Mouse (Mus musculus) cerebellum, postnatal 10 days (tissue): ENCODE data around the gene Tbx20.

Experiments
- DNase-seq, 2 experiments: peaks; one replicate each; pipeline ENCODE4 v3.0.0; 2021; ENCODE audit warnings: mixed read lengths in 2 of 2

The Tbx20 gene

GRCm38 (mm10) chr9:24774160-24774969, at the start of gene Tbx20:
Gene Tbx20 (minus strand): TSS chr9:24774303.
- peak in 1 of 2 experiments; percentile 51 for DNase-seq

GRCm38 (mm10) chr9:24818511-24818910, 44.4 kb upstream of the Tbx20 start:
- no peak for DNase-seq

DNA sequence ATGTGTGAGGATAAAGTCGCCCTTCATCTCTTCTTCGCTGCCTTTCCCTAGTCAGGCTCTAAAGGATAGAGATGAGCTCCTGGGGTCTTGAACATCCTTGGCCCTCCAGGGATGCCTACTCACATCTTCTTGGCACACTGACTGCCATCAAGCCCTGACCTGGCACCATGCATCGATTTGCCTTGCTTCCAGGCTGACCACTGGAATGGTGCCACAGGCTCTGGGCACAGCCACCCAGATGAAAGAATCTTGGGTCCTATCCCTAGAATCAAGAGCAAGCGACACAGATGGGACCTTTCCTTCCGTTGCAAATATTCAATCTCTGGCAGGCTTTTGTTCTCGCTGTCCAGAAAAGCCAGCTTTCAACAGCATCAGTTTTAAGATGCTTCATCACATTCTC, 38.4 kb upstream of the Tbx20 start:
- DNase-seq = peak; percentile 68 to 75

DNA sequence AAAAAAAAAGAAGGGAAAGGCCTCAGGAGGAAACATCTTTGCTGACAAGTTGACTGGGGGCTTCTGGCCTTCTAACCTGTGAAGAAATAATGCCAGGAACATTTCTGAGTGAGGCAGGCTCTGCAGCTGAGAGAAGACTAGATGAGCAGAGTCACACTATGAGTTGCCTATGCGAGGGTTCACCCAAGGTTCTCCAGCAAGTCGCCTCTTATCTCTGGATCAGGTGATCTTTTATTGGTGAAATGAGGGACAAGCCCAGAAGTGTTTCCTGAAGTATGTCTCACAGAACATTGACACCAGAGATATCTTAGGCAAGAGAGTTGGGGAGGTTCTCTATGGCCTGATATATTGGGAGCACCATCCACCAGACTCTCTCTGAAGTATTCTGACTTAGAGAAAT, 18.0 kb upstream of the Tbx20 start:
- DNase-seq = no peak

DNA sequence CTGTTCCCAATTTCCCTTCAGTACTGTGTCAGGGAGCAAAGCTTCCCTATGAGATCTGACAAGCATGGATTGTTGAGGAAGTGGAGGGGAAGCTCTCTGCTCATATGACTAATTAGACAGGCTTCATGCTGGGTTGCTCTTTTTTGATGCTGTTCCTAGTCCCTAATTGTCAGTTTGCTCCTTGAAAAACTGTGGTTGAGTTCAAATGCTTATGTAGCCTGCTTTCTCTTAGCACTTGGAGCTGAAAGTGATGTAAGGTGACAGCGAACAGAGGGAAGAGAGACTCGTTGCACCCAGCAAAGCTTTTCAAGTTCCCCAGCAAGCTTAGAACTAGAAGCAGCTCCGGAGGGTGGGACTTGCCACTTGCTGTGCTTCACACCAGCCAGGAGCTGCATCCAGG, 15.3 kb upstream of the Tbx20 start:
- no peak for DNase-seq

DNA sequence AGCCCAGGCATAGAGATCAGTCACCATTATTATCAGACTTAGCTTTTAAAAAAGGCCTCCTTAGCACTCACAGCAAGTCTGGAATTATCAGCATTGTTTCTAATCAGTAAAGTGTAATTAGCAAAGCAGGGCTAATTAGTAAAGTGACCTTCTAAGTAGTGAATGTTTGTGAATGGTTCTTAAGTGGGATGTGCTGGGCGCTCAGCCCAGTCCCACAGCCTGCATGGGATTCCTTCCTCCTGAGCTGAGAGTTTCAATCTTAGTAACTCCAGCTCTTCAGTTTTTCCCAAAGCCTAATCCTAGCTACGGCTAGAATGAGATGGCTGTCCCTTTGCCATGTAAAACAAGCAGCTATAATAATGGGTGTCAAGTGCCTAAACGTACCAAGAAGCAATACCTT, 8.2 kb upstream of the Tbx20 start:
- no peak for DNase-seq

- DNase-seq = peak; percentile 34 to 35
Observed at GRCm38 (mm10) chr9:24780929-24781441, 6.9 kb upstream of the Tbx20 start.

DNA sequence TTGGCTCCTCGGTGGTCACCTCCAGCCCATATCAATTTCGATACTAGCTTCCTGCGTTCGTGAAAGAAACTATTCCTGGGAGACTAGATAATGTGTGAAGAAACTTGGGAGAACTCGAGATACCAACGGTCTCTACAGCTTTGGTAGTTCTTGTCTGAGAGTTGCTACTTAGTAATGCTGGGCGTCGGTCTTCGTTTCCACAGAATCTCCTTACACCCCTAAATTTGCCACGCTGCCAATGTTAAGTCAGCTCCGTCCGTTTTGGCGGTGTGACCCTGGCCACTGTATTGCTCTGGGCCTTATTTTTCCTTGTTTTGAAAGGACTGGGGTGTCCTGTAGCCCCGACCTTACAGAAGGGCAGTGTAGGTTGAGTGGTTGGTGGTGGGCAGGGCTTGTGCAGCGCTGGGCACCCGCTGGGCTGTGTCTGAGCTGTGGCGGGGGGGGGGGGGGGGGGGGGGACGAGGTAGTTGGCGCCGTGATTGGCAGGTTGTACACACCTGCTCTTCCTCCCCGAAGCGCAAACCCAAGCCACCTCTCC, 6.4 kb upstream of the Tbx20 start:
- DNase-seq = peak in 1 of 2 experiments; percentile 15

DNA sequence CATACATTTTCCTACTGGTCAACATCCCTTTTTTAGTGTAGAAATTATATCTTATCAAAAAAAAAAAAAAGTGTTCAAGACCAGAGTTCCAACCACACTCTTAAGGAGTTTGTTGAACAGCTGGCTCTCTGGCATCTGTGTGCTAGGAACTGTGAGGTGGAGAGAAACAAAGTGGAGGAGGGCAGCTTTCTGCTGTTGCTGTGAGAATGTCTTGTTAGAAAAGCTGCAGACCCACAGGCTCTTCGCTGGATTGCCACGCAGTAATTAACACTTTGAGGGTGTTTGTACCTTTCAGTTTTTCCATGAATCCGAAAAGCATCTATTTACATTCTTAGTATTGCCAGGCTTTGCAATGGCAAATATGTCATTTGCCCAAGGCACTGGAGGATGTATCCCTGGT, 5.9 kb upstream of the Tbx20 start:
- DNase-seq = peak in 1 of 2 experiments; percentile 18

DNA sequence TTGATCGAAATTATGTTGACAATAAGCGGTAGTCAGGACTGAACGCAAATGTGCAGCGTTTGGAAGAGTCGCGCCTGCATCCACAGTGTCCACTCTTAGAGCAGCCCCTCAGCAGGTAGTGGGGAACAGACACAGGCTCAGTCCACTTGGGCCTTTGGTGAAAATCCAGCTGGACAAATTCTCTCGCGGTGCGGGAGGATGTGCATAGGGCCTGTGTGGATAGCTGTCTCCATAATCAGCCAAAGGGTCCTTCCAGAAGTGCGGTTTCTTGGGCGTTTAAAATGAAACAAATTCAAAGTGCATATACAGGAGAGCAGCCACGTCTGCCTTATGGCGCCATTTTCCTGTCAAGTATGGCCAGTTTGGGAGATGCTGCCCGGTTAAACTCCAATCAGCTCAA, 4.5 kb upstream of the Tbx20 start:
- no peak for DNase-seq

- DNase-seq = peak; percentile 33 to 52
Observed at GRCm38 (mm10) chr9:24777961-24778360, 3.9 kb upstream of the Tbx20 start.

DNA sequence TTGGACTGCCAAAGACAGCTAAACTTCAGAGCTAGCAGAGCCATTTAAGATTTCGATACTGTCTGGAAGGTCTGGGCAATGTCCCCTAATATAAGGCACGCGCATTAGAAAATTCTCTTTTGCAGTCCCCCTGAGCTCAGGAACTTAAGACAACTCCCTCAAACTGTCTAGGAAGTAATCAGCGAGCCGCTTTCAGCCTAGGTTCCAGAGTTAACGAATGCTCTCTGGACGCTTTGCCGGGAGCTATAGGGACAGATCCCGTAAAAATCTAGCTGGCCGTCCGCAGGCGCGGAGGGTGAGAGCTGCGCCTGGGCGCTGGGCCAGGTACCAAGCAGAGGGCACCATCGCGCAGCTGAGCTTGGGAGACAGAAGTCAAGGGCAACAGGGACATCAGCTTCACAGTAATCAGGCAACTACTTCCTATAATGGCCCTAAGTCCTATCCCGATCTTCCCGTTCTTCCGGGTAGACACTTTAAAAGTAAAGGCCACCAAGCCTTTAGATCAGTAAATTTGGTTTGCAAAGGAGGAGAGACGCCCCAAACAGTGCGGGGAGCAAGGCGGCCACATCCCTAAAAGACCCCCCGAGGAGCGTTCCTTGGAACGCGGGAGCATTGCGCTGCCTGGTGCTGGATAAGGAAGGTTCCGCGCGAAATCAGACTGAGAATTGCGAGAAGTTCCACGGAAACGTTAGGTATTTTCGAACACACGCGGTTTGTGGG, 3.2 kb upstream of the Tbx20 start:
- DNase-seq = peak; percentile 40 to 53

DNA sequence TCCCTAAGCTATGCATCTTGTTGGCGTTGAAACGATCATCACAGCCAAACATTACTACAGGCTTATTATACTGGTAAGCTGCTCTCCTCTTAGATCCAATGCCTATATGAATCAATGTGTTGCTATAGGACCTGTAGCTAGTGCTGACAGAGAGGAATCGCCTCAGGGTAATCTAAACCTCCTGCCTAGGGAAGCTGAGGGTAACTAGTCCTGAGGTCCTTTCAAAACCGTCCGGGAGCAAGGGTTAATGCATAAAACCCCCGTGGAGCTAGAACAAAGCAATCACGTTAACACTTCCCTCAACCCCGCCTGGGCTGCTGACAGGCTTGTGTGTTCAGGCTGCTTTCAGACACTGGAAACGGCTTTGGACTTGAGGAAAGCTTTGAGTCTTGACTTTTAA, 2.4 kb upstream of the Tbx20 start:
- DNase-seq = peak in 1 of 2 experiments; percentile 14

DNA sequence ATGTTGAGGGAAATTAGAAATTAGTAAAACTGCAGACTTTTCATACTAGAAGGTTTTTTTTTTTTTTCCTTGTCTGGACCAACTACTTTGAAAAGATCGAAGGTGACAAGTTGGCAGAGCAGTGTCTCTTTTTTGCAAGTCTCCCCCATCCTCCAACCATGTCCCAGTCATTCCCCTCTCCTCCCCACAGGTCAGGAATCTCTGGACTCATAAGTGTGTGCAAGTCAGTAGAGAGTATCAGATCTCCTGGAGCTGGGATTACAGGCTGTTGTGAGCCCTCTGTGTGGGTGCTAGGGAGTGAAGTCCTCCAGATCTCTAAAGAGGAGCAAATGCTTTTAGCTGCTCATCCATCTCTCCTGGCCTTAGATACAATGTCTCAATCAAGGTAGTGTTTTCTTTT, 1.5 kb upstream of the Tbx20 start:
- DNase-seq = peak in 1 of 2 experiments; percentile 10

DNA sequence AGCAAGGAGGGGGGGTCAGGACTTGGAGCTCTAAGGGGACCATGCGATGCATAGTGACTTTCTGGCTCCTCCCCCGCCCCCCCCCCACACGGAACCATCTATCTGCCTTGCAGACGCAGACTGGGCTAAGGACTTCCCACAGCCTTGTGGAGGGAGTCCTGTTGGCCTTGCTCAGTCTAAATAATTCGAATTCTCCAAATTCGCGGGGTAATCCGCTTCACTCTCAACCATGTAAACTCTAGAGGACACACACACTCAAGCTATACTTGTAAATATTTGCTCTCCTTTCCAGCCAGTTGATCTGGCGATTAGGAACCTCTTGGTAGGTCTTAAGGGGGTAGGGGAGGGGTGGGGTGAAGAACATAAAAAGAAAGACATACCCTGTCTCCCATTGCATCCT, 898 bp upstream of the Tbx20 start:
- no peak for DNase-seq

DNA sequence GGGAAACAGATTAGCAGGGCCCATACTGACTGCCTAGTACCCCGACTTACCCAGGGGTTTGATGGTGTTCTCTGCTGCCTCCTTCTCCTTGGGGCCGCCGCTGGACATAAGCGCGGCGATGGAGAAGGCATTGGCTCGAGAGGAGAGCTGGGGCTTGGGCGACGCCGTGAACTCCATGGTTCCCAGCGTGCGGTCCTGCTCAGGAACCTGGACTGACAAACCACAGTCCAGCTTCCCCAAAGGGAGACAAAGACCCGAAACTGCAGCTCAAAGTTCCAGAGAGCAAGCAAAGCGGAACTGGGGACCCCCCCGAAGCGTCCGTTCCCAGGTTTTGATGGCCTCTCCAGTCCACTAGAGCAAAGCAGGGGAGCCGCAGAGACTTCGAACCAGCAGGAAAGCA, 434 bp downstream of the Tbx20 start:
- peak; percentile 13 to 32 for DNase-seq

GRCm38 (mm10) chr9:24773171-24773570, 932 bp downstream of the Tbx20 start:
- DNase-seq = peak in 1 of 2 experiments; percentile 11

DNA sequence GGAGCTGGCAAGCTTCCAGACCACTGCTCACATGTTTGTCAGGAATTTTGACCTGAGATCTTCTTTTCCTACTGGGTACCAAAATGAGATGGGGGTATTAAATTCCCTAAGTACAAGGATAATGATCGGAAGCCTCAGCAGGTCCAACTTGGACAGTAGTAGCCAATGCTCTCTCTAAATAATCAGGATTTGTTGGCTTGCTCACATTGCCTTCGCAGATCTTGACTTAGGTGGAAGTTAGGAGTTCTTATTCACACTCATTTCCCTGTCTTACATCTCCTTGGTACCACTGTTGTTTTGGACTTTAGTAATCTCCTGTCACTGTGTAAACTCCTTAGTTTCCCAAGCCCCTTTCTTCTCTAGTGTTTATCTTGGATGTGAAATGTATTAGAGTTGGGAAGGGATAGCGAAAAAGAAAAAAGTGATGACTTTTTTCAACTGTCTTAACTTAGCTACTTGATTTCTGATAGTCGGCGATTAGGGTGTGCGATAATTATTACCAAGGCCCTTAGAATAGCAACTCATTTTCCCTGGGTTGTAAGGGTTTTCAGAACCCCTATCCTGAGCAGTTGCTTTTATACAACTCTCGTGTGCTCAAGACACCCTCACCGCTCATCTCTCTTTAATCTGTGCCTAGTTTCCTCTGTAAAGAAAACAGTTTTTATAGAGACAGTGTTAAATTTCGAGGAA, 1.5 kb downstream of the Tbx20 start:
- peak; percentile 9 to 17 for DNase-seq

DNA sequence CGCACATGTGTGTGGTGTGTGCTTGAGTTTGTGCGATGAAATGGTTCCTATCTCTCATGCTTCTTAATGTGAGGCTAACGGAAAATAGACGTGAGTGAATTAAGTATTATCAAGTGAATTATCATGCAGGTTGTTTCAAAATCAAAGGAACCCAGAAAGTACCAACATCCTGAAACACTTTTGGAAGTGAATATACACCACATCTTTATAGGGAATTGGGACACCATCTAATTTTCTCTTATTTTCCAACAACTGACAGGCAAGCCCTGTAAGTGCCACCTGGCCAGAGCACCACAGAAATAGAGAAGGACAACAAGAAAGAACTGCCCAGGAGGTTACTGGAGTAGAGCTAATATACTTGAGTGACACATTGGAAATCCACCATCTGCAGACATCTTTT, 2.4 kb downstream of the Tbx20 start:
- DNase-seq = no peak

DNA sequence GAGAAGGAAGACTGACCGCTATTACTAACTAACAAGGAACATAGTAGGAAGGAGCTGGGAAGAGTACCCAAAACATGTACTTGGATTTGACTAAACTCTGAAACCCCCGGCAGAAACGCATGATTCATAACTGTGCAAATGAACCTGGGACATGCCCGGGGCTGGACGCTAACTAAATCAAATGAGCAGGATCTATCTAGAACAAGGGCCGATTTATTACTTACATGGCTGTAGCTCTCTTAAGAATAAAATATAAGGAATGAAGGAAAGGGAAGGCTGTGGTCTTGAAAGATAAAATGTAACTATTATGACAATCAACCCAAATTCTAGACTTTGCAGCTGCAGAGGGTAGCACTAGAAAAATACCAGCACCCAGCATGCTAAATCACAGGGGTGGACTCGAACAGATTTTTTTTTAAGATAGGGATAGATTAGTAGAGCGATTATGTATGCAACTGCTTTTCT, 3.1 kb downstream of the Tbx20 start:
- no peak for DNase-seq

DNA sequence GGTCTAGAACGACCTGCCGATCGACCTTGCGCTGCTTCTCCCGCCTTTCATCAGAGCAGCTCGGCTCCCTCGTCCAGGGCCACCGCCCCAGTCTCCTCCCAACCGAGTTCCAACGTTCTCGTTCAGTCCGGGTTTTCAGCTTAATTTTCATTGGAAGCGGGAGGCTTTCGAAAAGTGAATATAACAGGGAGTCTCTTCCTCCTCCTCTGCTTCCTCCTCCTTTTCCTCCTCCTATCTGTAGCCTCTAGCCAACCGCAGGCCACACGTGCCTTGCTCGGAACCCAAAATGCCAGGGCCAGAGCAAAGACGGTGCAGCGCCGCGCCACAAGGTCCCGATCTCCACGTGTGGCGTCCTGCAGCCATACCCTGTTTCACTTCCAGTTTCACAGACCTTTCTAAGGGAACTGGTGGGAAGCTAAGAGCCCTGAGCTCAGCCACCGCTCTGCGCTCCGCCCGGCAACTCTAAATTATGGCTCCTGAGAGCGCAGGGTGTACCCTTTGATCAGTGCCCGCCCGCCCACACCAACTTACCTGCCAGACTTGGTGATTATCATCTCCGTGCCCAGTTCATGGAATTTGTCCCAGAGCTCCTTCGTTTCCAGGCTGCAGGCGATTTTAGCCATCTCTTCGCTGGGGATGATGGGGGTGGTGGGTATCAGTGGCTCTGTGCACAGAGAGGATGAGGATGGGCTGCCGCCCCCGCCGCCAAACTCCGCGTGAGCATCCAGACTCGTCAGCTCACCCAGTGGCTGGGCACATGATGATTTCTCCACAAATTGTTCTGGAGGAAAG, 3.8 kb downstream of the Tbx20 start:
- DNase-seq = peak; percentile 28 to 45

DNA sequence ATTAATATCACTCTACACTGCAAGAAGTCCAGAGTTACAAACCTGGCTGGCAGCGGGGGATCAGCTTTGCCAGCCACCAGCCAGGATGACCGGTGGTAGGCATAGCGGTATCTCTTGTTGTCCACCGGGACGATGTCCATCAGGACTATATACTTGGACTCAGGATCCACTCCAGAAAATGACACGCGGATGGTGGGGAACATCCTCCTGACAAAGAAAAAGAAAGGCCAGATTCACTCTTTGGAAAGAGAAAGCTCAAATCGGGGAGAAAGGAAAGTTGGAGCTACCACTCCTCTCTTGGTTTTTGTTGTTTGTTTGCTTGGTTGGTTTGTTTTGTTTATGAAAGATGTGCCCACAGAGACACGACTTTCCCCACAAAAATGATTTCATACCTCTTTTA, 4.5 kb downstream of the Tbx20 start:
- DNase-seq = peak; percentile 12 to 31
